Mouse (Mus musculus): Measurements from ENCODE around the gene Lrrc51.

The Lrrc51 gene

GRCm38 (mm10) chr7:101906696-101907095, 27.0 kb downstream of the Lrrc51 start:
- TF ChIP-seq CTCF (conservative IDR thresholded peaks at IDR 0.05; ENCODE audit: low read length) (no peak), POU5F1 (IDR thresholded peaks at IDR 0.05; ENCODE audit: borderline replicate concordance, low read length) (no peak)
- H3K4me1 ChIP-seq (replicated peaks; ENCODE audit: low read depth, low read length), result peaks cover 51% of the 10 kb centered on the region
- H3K4me3 ChIP-seq (replicated peaks; ENCODE audit: low read length), result peak overlapping the region; percentile 92
- no peaks in the 10 kb centered on the region for H3K27me3 ChIP-seq (ENCODE audit: insufficient read depth, low read length)
- H3K36me3 ChIP-seq (ENCODE audit: insufficient read depth, low read length), result peaks cover 59% of the 10 kb centered on the region
- H3K9me3 ChIP-seq (ENCODE audit: low read length), result 0 out of 2 replicates have a peak, but pooled peaks cover 5% of the 10 kb centered on the region

DNA sequence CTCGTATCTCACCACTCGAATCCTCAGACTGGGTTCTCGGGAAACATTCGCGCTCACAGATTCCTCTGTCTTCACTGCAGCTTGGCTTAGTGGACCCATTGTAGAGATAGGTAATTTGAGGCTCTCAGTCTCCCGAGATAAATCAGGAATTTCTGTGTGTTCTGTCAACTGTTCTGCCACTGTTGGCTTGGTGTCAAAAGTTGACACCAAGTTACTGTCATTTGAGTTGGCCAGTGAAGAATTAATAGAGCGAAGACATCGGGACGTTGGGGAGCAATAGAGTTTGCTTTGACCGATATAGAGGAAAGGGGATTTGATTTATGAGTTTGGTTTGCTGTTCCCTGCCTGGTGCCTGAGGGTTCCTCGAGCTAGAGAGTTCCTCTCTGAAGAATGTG, 27.4 kb downstream of the Lrrc51 start, which contains the start of gene Tomt:
Gene Tomt (minus strand): TSS at position 73 of the 395 bp plus-strand sequence.
- Histone ChIP-seq H3K4me1 (replicated peaks; ENCODE audit: low read depth, low read length) (peaks cover 55% of the 10 kb centered on the region), H3K9me3 (ENCODE audit: low read length) (0 out of 2 replicates have a peak, but pooled peaks cover 5% of the 10 kb centered on the region), H3K36me3 (ENCODE audit: insufficient read depth, low read length) (peaks cover 59% of the 10 kb centered on the region), H3K4me3 (replicated peaks; ENCODE audit: low read length) (peak within 1 kb of the TSS; percentile 92), H3K27me3 (ENCODE audit: insufficient read depth, low read length) (no peaks in the 10 kb centered on the region)
- TF ChIP-seq POU5F1 (IDR thresholded peaks at IDR 0.05; ENCODE audit: borderline replicate concordance, low read length), result no peak
- no peak for TF ChIP-seq CTCF (conservative IDR thresholded peaks at IDR 0.05; ENCODE audit: low read length)
- TF ChIP-seq NANOG (IDR thresholded peaks at IDR 0.05; ENCODE audit: borderline replicate concordance, low read length), result no peak

DNA sequence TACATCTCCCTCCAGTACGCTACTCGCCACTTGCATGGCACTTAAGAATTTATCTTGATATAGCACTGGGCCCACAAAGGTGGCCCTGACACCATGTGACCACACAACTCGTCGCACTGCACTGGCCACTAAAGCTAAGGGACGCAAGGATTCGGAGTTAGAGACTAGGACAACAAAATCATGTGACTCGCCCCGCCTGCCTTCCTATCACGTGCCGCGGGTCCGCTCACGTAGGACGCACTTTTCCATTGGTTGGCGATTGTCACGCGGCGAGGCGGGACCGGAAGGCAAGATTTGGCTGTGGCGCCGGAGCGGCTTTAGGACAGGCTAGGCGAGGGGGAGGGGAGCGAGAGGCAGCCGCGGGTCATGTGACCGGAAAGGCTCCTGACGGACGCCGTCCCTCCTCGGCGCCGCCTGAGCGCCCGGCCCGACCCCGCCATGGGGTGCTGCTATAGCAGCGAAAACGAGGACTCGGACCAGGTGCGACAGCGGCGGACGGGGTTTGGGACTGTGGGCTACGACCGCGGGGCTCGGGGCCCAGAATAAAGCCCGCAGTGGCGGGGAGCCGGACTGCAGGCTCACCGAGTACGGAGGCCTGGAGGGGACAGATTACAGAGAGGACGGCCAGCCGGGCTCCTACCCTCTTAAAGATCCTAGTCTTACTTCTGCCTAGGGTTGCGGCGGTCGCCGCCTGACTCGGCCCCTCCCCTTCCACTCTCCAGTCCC, 28.0 kb downstream of the Lrrc51 start, which contains the start of gene Lamtor1:
Gene Lamtor1 (plus strand): TSS at position 344 of the 726 bp plus-strand sequence.
- Histone ChIP-seq H3K27me3 (ENCODE audit: insufficient read depth, low read length) (no peaks in the 10 kb centered on the region), H3K36me3 (ENCODE audit: insufficient read depth, low read length) (peaks cover 59% of the 10 kb centered on the region), H3K4me3 (replicated peaks; ENCODE audit: low read length) (peak within 1 kb of the TSS; percentile 92), H3K9me3 (ENCODE audit: low read length) (0 out of 2 replicates have a peak, but pooled peaks cover 5% of the 10 kb centered on the region), H3K4me1 (replicated peaks; ENCODE audit: low read depth, low read length) (peaks cover 61% of the 10 kb centered on the region)
- TF ChIP-seq POU5F1 (IDR thresholded peaks at IDR 0.05; ENCODE audit: borderline replicate concordance, low read length), result no peak
- no peak for TF ChIP-seq CTCF (conservative IDR thresholded peaks at IDR 0.05; ENCODE audit: low read length)
- TF ChIP-seq NANOG (IDR thresholded peaks at IDR 0.05; ENCODE audit: borderline replicate concordance, low read length), result no peak

GRCm38 (mm10) chr7:101902846-101903245, 30.8 kb downstream of the Lrrc51 start:
- H3K36me3 ChIP-seq (ENCODE audit: insufficient read depth, low read length), result peaks cover 60% of the 10 kb centered on the region
- H3K27me3 ChIP-seq (ENCODE audit: insufficient read depth, low read length), result no peaks in the 10 kb centered on the region
- no peak overlapping the region for H3K4me3 ChIP-seq (replicated peaks; ENCODE audit: low read length)
- H3K9me3 ChIP-seq (ENCODE audit: low read length), result 0 out of 2 replicates have a peak, but pooled peaks cover 5% of the 10 kb centered on the region
- H3K4me1 ChIP-seq (replicated peaks; ENCODE audit: low read depth, low read length), result peaks cover 63% of the 10 kb centered on the region
- no peak for TF ChIP-seq POU5F1 (IDR thresholded peaks at IDR 0.05; ENCODE audit: borderline replicate concordance, low read length)
- TF ChIP-seq CTCF (conservative IDR thresholded peaks at IDR 0.05; ENCODE audit: low read length), result peak; percentile 44

GRCm38 (mm10) chr7:101901969-101902368, 31.7 kb downstream of the Lrrc51 start:
- Histone ChIP-seq H3K27me3 (ENCODE audit: insufficient read depth, low read length) (no peaks in the 10 kb centered on the region), H3K9me3 (ENCODE audit: low read length) (0 out of 2 replicates have a peak, but pooled peaks cover 5% of the 10 kb centered on the region), H3K4me3 (replicated peaks; ENCODE audit: low read length) (no peak overlapping the region), H3K4me1 (replicated peaks; ENCODE audit: low read depth, low read length) (peaks cover 63% of the 10 kb centered on the region), H3K36me3 (ENCODE audit: insufficient read depth, low read length) (peaks cover 58% of the 10 kb centered on the region)
- no peak for TF ChIP-seq CTCF (conservative IDR thresholded peaks at IDR 0.05; ENCODE audit: low read length)
- TF ChIP-seq NANOG (IDR thresholded peaks at IDR 0.05; ENCODE audit: borderline replicate concordance, low read length), result no peak
- TF ChIP-seq POU5F1 (IDR thresholded peaks at IDR 0.05; ENCODE audit: borderline replicate concordance, low read length), result no peak

DNA sequence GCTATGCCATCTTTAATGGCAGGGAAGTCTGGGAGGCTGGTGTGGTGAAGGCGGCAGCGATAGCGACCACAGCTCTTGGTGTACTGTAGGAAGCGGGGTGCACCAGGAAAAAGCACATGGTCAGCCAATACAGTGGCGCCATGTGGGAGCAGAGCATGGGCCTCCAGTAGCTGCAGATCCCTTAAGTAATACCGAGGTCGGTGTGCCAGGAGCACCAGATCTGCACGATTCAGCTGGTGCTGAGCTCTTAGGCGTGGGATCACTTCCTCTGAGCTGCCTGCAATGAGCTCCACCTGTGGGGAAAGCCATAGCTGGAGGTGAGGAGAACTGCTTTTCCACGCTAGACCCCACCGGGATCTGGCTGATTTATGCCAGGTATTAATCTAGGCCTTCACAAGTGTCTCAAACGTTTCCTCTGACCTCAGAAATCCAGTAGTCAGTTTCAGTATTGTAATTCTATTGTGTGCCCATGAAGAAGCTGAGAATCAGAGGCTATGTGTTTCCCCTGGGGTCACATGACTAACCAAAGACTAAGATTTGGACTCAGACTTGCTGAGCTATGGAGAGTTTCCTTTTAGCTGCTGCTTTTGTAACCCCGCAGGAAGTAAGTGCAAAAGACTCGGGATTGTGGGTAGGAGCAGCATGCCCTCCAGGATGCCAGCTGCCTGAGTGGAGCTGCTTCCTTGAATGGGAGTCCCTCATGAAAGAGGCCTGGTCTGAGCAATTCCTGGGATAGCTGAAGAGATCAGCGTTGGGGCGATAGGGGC, 33.2 kb downstream of the Lrrc51 start:
- Histone ChIP-seq H3K9me3 (ENCODE audit: low read length) (0 out of 2 replicates have a peak, but pooled peaks cover 5% of the 10 kb centered on the region), H3K4me1 (replicated peaks; ENCODE audit: low read depth, low read length) (peaks cover 59% of the 10 kb centered on the region), H3K27me3 (ENCODE audit: insufficient read depth, low read length) (no peaks in the 10 kb centered on the region), H3K4me3 (replicated peaks; ENCODE audit: low read length) (peak overlapping the region; percentile 37), H3K36me3 (ENCODE audit: insufficient read depth, low read length) (peaks cover 54% of the 10 kb centered on the region)
- TF ChIP-seq POU5F1 (IDR thresholded peaks at IDR 0.05; ENCODE audit: borderline replicate concordance, low read length) (no peak), CTCF (conservative IDR thresholded peaks at IDR 0.05; ENCODE audit: low read length) (no peak), NANOG (IDR thresholded peaks at IDR 0.05; ENCODE audit: borderline replicate concordance, low read length) (no peak)

GRCm38 (mm10) chr7:101896104-101897066, 37.3 kb downstream of the Lrrc51 start:
- Histone ChIP-seq H3K9me3 (ENCODE audit: low read length) (no peaks in the 10 kb centered on the region), H3K36me3 (ENCODE audit: insufficient read depth, low read length) (peaks cover 39% of the 10 kb centered on the region), H3K27me3 (ENCODE audit: insufficient read depth, low read length) (no peaks in the 10 kb centered on the region), H3K4me3 (replicated peaks; ENCODE audit: low read length) (peak overlapping the region; percentile 85), H3K4me1 (replicated peaks; ENCODE audit: low read depth, low read length) (peaks cover 62% of the 10 kb centered on the region)
- TF ChIP-seq CTCF (conservative IDR thresholded peaks at IDR 0.05; ENCODE audit: low read length) (no peak), NANOG (IDR thresholded peaks at IDR 0.05; ENCODE audit: borderline replicate concordance, low read length) (no peak), POU5F1 (IDR thresholded peaks at IDR 0.05; ENCODE audit: borderline replicate concordance, low read length) (no peak)

Data from E14TG2a.4 (cell line).